Mouse (Mus musculus) brain, embryonic 14.5 days (tissue): ENCODE results near the gene Myo5a.

Source experiments
- CTCF ChIP-seq: fragments of 200-500 bp; IDR thresholded peaks from 2 replicates; pipeline ENCODE4 v1.5.1; 2012; ENCODE audit warnings: inconsistent platforms, mild to moderate bottlenecking, moderate library complexity, borderline replicate concordance; ENCODE audit not compliant: insufficient read depth, insufficient read length; ENCODE audit errors: extremely low read depth
- POLR2A ChIP-seq: fragments of 200-500 bp; IDR thresholded peaks from 2 replicates; pipeline ENCODE4 v1.6.1; 2012; ENCODE audit warnings: mild to moderate bottlenecking, inconsistent platforms, borderline replicate concordance; ENCODE audit not compliant: poor library complexity, insufficient read depth, insufficient read length, severe bottlenecking; ENCODE audit errors: extremely low read depth

DNA sequence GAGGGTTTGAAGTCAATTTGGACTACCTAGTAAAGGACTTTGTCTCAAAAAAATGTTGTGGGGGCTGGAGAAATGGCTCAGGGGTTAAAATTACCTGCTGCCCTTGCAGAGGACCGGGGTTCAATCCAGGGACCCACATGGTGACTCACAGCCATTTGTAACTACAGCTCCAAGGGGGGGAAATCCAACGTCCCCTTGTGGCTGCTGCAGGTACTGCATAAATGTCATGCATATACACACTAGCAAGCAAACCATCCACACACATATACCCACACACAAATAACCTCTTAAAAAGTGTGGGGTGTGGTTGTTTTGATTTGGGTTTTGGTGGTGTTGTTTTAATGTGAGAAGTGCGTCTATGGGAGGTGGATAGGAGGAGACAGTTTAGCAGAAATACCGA lies 173.7 kb downstream of the Myo5a start:
- TF ChIP-seq CTCF (peak; percentile 44; the same call in 1 of the 2 replicates), POLR2A (no peak)
